In the genomic region with DNA sequence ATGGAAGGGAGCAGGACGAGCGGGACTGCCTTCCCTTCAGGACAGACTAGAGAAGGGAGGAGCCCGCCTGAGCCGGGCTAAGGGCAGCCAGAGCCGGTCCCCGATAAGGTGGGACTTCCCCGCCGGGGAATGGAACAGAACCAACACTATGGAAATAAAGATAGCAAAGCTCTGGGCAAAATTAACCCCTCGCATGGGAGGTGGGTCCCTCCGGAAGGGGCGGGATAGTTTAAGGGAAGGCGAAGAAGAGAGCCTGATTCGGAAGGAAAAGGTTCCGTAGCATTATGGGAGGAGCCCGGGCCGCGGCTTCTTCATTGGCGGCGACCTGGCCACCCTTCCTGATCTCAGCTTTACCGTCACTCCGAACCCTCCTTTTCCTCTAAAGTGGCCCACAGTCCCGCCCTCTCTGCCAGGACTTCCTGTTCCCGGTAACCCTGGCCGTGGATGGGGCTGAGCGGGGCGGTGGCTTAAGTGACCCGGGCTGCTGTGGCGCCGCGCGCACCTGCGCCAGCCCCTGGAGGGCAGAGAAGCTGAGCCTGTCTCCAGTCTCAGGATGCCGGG, we compare ENCODE assay signal across 8 mouse cellular contexts. TPM values are rescaled to one million over a fixed set of nuclear protein-coding genes. Genes with fewer than 3 reads are reported as not detected.
DNase-seq lines count a peak whose midpoint lies in the region; ATAC-seq lines count a peak whose summit lies in the region.

Rnf31 (plus strand) TSS at position 378 of the 561 bp plus-strand sequence.

- DNase-seq in NIH3T3 (ENCODE audit: low read depth), result peak; percentile 93
- DNase-seq in cerebellum, adult 9-11 months, result peak; percentile 95
- peak; percentile 94 to 96 for DNase-seq in frontal cortex, adult 2 months (ENCODE audit: extremely low spot score in 1 of 2, low spot score in 1 of 2)
- DNase-seq in hindbrain, embryonic 11.5 days (ENCODE audit: low spot score), result peak; percentile 87
- peak; percentile 84 to 90 for DNase-seq in layer of hippocampus, postnatal 10 days (ENCODE audit: low spot score in 2 of 2)
- DNase-seq in lung, postnatal 10 days, result peak; percentile 98
- peak; percentile 94 for DNase-seq in retina, embryonic 14.5 days (ENCODE audit: low spot score)
- peak; percentile 83 for DNase-seq in thymus, postnatal 4 days

- H3K4me1 ChIP-seq in hindbrain, embryonic 11.5 days (replicated peaks; ENCODE audit: control insufficient read depth, insufficient read depth, low read length), result peaks cover 7% of the 10 kb centered on the region; the same call in 1 of the 2 replicates

- H3K27ac ChIP-seq in hindbrain, embryonic 11.5 days (ENCODE audit: low read depth, low read length), result peak within 1 kb of the TSS; percentile 68

- no peaks in the 10 kb centered on the region for H3K27me3 ChIP-seq in hindbrain, embryonic 11.5 days (ENCODE audit: control insufficient read depth, insufficient read depth, low read length)

- H3K4me2 ChIP-seq in hindbrain, embryonic 11.5 days (replicated peaks; ENCODE audit: low read depth, low read length), result peak within 1 kb of the TSS; percentile 94

- H3K36me3 ChIP-seq in hindbrain, embryonic 11.5 days (ENCODE audit: control insufficient read depth, insufficient read depth, low read length), result 0 out of 2 replicates have a peak, but pooled peaks cover 2% of the 10 kb centered on the region

- peak within 1 kb of the TSS; percentile 78 for H3K9ac ChIP-seq in hindbrain, embryonic 11.5 days (ENCODE audit: low read depth, low read length)

- WGBS in hindbrain, embryonic 11.5 days, result under 1% methylated on average over 33 of the region's 33 CpGs

- no peaks in the 10 kb centered on the region for H3K9me3 ChIP-seq in hindbrain, embryonic 11.5 days (ENCODE audit: control insufficient read depth, low read length)

- H3K4me3 ChIP-seq in hindbrain, embryonic 11.5 days (ENCODE audit: low read depth, low read length), result peak within 1 kb of the TSS; percentile 82

- ATAC-seq in hindbrain, embryonic 11.5 days (ENCODE audit: low FRiP score), result peak; percentile 89

RNA-seq across cellular contexts. Expression of gene Rnf31, which starts in this region (rescaled TPM):
- 24.2 TPM in 2 replicates for polyA plus RNA-seq in frontal cortex, adult 2 months (2012; rRNA removed)
- polyA plus RNA-seq in hindbrain, embryonic 11.5 days (2014; fragmentation: Nextera tagmentation; extraction: Ambion mirVana), result 10.6 and 12.1 TPM in 2 replicates
- total RNA-seq in layer of hippocampus, postnatal 10 days (2021), result 10 to 100 TPM; 35.6 to 37.2 TPM

Comparison
In these comparisons a context has a peak if more than half of its experiments do, and no peak if none do; other contexts are left out.
1. Peak in every context shown above with its lines: DNase-seq, ATAC-seq, H3K4me3 ChIP-seq and H3K27ac ChIP-seq.